Mouse (Mus musculus) erythroblast, embryonic 14.5 days (primary cell): ENCODE results near the gene Pcdh9.

ENCODE experiments used
- GATA1 ChIP-seq: IDR thresholded peaks from 2 replicates; pipeline ENCODE4 v1.6.1; 2012; ENCODE audit warnings: low read length, inconsistent platforms, mixed read lengths
- TAL1 ChIP-seq: IDR thresholded peaks from 3 replicates; pipeline ENCODE4 v1.6.1; 2012; ENCODE audit warnings: low read length, inconsistent platforms, mixed read lengths

GRCm38 (mm10) chr14:93599997-93600396, 290.5 kb downstream of the Pcdh9 start:
- TF ChIP-seq GATA1 (no peak), TAL1 (no peak)
